Mouse (Mus musculus) heart, embryonic 11.5 days (tissue): ENCODE measurements around the gene Fsip1. TPM values are rescaled to one million over a fixed set of nuclear protein-coding genes. Genes with fewer than 3 reads are reported as not detected.

ENCODE experiments used
- ATAC-seq: fragments of 200-750 bp; cut with Nextera tagmentation; replicated peaks from 2 replicates; pipeline ENCODE4 v1.8.0; 2017; ENCODE audit warnings: moderate library complexity; ENCODE audit not compliant: insufficient number of reproducible peaks, low FRiP score, low TSS enrichment
- H3K27ac ChIP-seq: fragments of 300-500 bp; sonication (generic); 2 replicates; pipeline ENCODE4 v1.5.1; 2014; ENCODE audit warnings: mild to moderate bottlenecking, low read depth, low read length
- H3K27me3 ChIP-seq: fragments of 300-500 bp; sonication (generic); 2 replicates; pipeline ENCODE4 v1.6.1; 2014; ENCODE audit warnings: mild to moderate bottlenecking, low read length, mixed read lengths; ENCODE audit not compliant: control insufficient read depth, insufficient read depth
- H3K36me3 ChIP-seq: fragments of 300-500 bp; sonication (generic); 2 replicates; pipeline ENCODE4 v1.6.1; 2014; ENCODE audit warnings: mild to moderate bottlenecking, low read length, moderate library complexity, mixed read lengths; ENCODE audit not compliant: control insufficient read depth, insufficient read depth
- H3K4me1 ChIP-seq: fragments of 300-500 bp; sonication (generic); 2 replicates; pipeline ENCODE4 v1.6.1; 2014; ENCODE audit warnings: low read length; ENCODE audit not compliant: control insufficient read depth, insufficient read depth
- H3K4me2 ChIP-seq: fragments of 300-500 bp; sonication (generic); 2 replicates; pipeline ENCODE4 v1.6.1; 2014; ENCODE audit warnings: mild to moderate bottlenecking, moderate library complexity
- H3K4me3 ChIP-seq: fragments of 300-500 bp; sonication (generic); 2 replicates; pipeline ENCODE4 v1.5.1; 2014; ENCODE audit warnings: low read depth, low read length
- H3K9ac ChIP-seq: fragments of 300-500 bp; sonication (generic); 2 replicates; pipeline ENCODE4 v1.6.1; 2014; ENCODE audit warnings: mild to moderate bottlenecking, low read depth, low read length, moderate library complexity
- H3K9me3 ChIP-seq: fragments of 300-500 bp; sonication (generic); replicated peaks from 2 replicates; pipeline ENCODE4 v1.6.1; 2016; ENCODE audit warnings: low read length; ENCODE audit not compliant: control insufficient read depth
- WGBS: fragments of 180-500 bp; shearing (Covaris S2); extraction: QIAGEN DNeasy Blood & Tissue Kit; methylation state at CpG from one replicate; pipeline ENCODE4 v1.1.7; 2014; ENCODE audit not compliant: insufficient replicate concordance; 5-methylcytosine and 5-hydroxymethylcytosine counted together
- polyA plus RNA-seq: library from polyadenylated mRNA; unstranded; fragments of >200 nt; fragmentation: Nextera tagmentation; extraction: Ambion mirVana; gene quantifications from 2 replicates; pipeline ENCODE4 v1.2.1, GENCODE M21; 2014

Gene Fsip1
- polyA plus RNA-seq, 1 experiment from 2014 or later = 0.34 TPM

GRCm38 (mm10) chr2:118179873-118180585 lies 76.7 kb downstream of the Fsip1 start:
- Histone ChIP-seq H3K27ac (peak overlapping the region; percentile 65; the same call in 1 of the 2 replicates), H3K27me3 (no peaks in the 10 kb centered on the region), H3K36me3 (no peaks in the 10 kb centered on the region), H3K4me3 (peak overlapping the region; percentile 23), H3K4me1 (0 out of 2 replicates have a peak, but pooled peaks cover 3% of the 10 kb centered on the region), H3K9ac (no peak overlapping the region; the same call in 1 of the 2 replicates), H3K9me3 (0 out of 2 replicates have a peak, but pooled peaks cover 3% of the 10 kb centered on the region), H3K4me2 (peak overlapping the region; percentile 57)
- no peak for ATAC-seq

- 0 out of 2 replicates have a peak, but pooled peaks cover 3% of the 10 kb centered on the region for H3K9me3 ChIP-seq
- H3K4me1 ChIP-seq = 0 out of 2 replicates have a peak, but pooled peaks cover 3% of the 10 kb centered on the region
- WGBS = 7% methylated on average over 6 of the region's 10 CpGs
- H3K27ac ChIP-seq = peak overlapping the region; percentile 65; the same call in 1 of the 2 replicates
- no peaks in the 10 kb centered on the region for H3K27me3 ChIP-seq
- no peak overlapping the region; the same call in 1 of the 2 replicates for H3K9ac ChIP-seq
- no peaks in the 10 kb centered on the region for H3K36me3 ChIP-seq
- H3K4me3 ChIP-seq = peak overlapping the region; percentile 23
- no peak for ATAC-seq
- H3K4me2 ChIP-seq = peak overlapping the region; percentile 57
These were observed 77.3 kb downstream of the Fsip1 start for GRCm38 (mm10) chr2:118179472-118179871.

- H3K36me3 ChIP-seq = no peaks in the 10 kb centered on the region
- no peak for ATAC-seq
- H3K4me3 ChIP-seq = no peak overlapping the region
- H3K27me3 ChIP-seq = no peaks in the 10 kb centered on the region
- no peak overlapping the region for H3K9ac ChIP-seq
- H3K4me2 ChIP-seq = no peak overlapping the region
- H3K27ac ChIP-seq = no peak overlapping the region
- H3K9me3 ChIP-seq = 0 out of 2 replicates have a peak, but pooled peaks cover 3% of the 10 kb centered on the region
- WGBS = 79% methylated on average over 10 of the region's 10 CpGs
- 0 out of 2 replicates have a peak, but pooled peaks cover 3% of the 10 kb centered on the region for H3K4me1 ChIP-seq
These were observed 82.0 kb downstream of the Fsip1 start for GRCm38 (mm10) chr2:118174558-118175383.

GRCm38 (mm10) chr2:118168225-118168624 lies 88.5 kb downstream of the Fsip1 start:
- Histone ChIP-seq H3K36me3 (no peaks in the 10 kb centered on the region), H3K4me3 (no peak overlapping the region), H3K9ac (no peak overlapping the region), H3K27me3 (no peaks in the 10 kb centered on the region), H3K4me1 (no peaks in the 10 kb centered on the region), H3K27ac (no peak overlapping the region), H3K9me3 (no peaks in the 10 kb centered on the region), H3K4me2 (no peak overlapping the region)
- no peak for ATAC-seq
- WGBS = 67% methylated on average over 1 of the region's 1 CpGs

- no peaks in the 10 kb centered on the region for H3K36me3 ChIP-seq
- no peak for ATAC-seq
- H3K9ac ChIP-seq = no peak overlapping the region
- H3K4me1 ChIP-seq = no peaks in the 10 kb centered on the region
- WGBS = 54% methylated on average over 4 of the region's 4 CpGs
- no peaks in the 10 kb centered on the region for H3K27me3 ChIP-seq
- H3K4me3 ChIP-seq = no peak overlapping the region
- no peak overlapping the region for H3K27ac ChIP-seq
- no peak overlapping the region for H3K4me2 ChIP-seq
- H3K9me3 ChIP-seq = no peaks in the 10 kb centered on the region
These were observed 89.0 kb downstream of the Fsip1 start for GRCm38 (mm10) chr2:118167731-118168130.

- no peaks in the 10 kb centered on the region for H3K4me1 ChIP-seq
- no peaks in the 10 kb centered on the region for H3K9me3 ChIP-seq
- no peak for ATAC-seq
- WGBS = 79% methylated on average over 2 of the region's 2 CpGs
- H3K27me3 ChIP-seq = no peaks in the 10 kb centered on the region
- no peak overlapping the region for H3K4me3 ChIP-seq
- H3K36me3 ChIP-seq = no peaks in the 10 kb centered on the region
- H3K27ac ChIP-seq = no peak overlapping the region
- H3K4me2 ChIP-seq = no peak overlapping the region
- no peak overlapping the region for H3K9ac ChIP-seq
These were observed 91.1 kb downstream of the Fsip1 start for GRCm38 (mm10) chr2:118165691-118166090.

GRCm38 (mm10) chr2:118164137-118164536 lies 92.6 kb downstream of the Fsip1 start:
- Histone ChIP-seq H3K4me2 (no peak overlapping the region), H3K9ac (no peak overlapping the region), H3K9me3 (no peaks in the 10 kb centered on the region), H3K4me3 (no peak overlapping the region), H3K36me3 (no peaks in the 10 kb centered on the region), H3K27me3 (no peaks in the 10 kb centered on the region), H3K27ac (no peak overlapping the region), H3K4me1 (0 out of 2 replicates have a peak, but pooled peaks cover 4% of the 10 kb centered on the region)
- whole genome bisulfite sequencing = 84% methylated on average over 6 of the region's 6 CpGs
- no peak for ATAC-seq

- Histone ChIP-seq H3K9me3 (no peaks in the 10 kb centered on the region), H3K27ac (no peak overlapping the region), H3K4me2 (no peak overlapping the region), H3K4me1 (0 out of 2 replicates have a peak, but pooled peaks cover 4% of the 10 kb centered on the region), H3K9ac (no peak overlapping the region), H3K36me3 (no peaks in the 10 kb centered on the region), H3K4me3 (no peak overlapping the region), H3K27me3 (no peaks in the 10 kb centered on the region)
- no peak for ATAC-seq
- 51% methylated on average over 5 of the region's 5 CpGs for WGBS
These were observed 94.3 kb downstream of the Fsip1 start for GRCm38 (mm10) chr2:118162486-118162885.
